Mouse (Mus musculus): ENCODE measurements around the gene Ptprt.

DNA sequence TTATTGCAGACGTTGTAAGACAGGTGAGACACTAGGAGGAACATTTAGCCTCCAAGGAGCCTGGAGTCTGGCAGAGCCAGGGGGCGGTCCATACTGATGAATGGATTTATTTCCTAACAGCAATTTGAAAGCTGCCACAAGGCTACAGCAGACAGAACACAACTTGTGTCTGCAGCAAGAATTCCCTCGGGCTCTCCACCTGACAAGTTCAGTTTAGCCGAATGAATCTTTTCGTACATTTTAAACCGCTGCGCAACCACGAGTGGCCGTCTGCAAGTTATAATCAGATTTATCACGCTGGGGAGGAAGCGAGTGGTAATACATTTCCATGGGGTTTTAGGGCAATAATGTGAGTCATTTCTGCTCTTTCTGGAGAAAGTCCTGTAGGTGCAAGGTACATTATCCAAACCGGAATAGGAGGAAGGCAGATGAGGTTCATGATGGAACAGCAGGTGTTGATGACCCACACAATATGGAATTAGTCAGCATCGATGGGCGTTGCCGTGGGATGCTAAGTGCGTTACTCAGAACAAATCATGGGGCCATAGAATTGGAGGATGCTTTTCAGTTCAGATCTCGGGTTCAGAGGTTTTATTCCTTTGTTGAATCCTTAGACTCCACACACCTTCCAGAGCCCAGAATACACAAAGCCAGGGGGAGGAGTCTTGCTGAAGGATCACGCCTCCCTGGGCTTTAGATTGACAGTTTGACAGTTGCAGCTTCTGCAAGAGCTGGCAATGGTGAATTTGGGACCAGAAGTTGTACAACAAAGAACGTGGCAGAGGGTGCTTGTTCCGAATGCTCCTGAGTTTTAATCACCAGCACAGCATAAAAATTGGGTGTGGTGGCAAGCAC, 478.1 kb downstream of the Ptprt start:
- TF ChIP-seq NRF1 (IDR thresholded peaks at IDR 0.05; ENCODE audit: low read depth, low read length) (no peak), ZKSCAN1 (IDR thresholded peaks at IDR 0.05; ENCODE audit: borderline replicate concordance, low read depth, low read length) (no peak)

Data from CH12.LX (cell line).